Mouse (Mus musculus) small intestine, adult 2 months (tissue): Measurements from ENCODE around the gene Cenpp.

ENCODE experiments used
- CTCF ChIP-seq: fragments of 200-500 bp; IDR thresholded peaks from 2 replicates; pipeline ENCODE4 v1.5.1; 2012; ENCODE audit warnings: low read depth, mild to moderate bottlenecking, control low read depth, inconsistent platforms, low read length, moderate library complexity, mixed read lengths; ENCODE audit not compliant: insufficient replicate concordance, insufficient read length; ENCODE audit errors: extremely low read depth
- POLR2A ChIP-seq: fragments of 200-500 bp; IDR thresholded peaks from 2 replicates; pipeline ENCODE4 v1.6.1; 2012; ENCODE audit warnings: low read depth, mild to moderate bottlenecking, control low read depth, inconsistent platforms, low read length, moderate library complexity

GRCm38 (mm10) chr13:49547563-49548150 lies 104.9 kb downstream of the Cenpp start:
- TF ChIP-seq CTCF (no peak), POLR2A (no peak)
